ENCODE assay signal across 10 mouse cellular contexts in the genomic region with DNA sequence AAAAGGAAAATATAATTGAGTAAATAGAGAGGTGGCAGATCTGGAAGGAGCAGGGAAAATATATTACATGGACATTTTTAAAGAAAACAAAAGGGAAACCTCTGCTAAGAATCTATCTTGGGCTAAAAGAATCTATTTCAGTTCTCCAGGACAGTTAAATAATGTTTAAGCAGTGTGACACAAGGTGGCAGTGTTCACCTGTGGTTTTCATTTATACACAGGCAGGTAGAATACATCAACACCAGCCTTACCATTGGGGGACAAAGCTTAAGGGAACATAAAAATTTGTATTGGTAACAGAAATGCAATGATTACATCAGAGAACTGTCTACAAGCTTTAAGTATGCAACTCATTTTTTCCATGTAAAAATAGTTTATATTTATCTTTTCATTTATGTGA.
DNase-seq lines count a peak whose midpoint lies in the region; ATAC-seq lines count a peak whose summit lies in the region.
"Had no signal": no experiment of that assay in that cellular context is flagged by ENCODE, and none has a peak within 500 bp of the region (broad histone marks: within the 10 kb centered on the region; RNA-seq: fewer than 3 reads in every experiment).

No protein-coding gene starts in this region.

- H3K27ac ChIP-seq in limb, embryonic 11.5 days (replicated peaks; ENCODE audit: low read depth, low read length) = no peak overlapping the region
- no peak overlapping the region for H3K27ac ChIP-seq in limb, embryonic 10.5 days
- H3K27ac ChIP-seq: embryonic facial prominence, embryonic 12.5 days; neural tube, embryonic 13.5 days had no signal

- H3K9me3 ChIP-seq in limb, embryonic 11.5 days (ENCODE audit: control insufficient read depth, low read length) = no peaks in the 10 kb centered on the region
- H3K9me3 ChIP-seq in limb, embryonic 10.5 days (replicated peaks) = no peaks in the 10 kb centered on the region
- H3K9me3 ChIP-seq: embryonic facial prominence, embryonic 12.5 days; neural tube, embryonic 13.5 days had no signal

- H3K27me3 ChIP-seq in limb, embryonic 11.5 days (ENCODE audit: control insufficient read depth, insufficient read depth, low read length) = no peaks in the 10 kb centered on the region
- H3K27me3 ChIP-seq in limb, embryonic 10.5 days (ENCODE audit: low read depth, poor library complexity, severe bottlenecking) = no peaks in the 10 kb centered on the region
- H3K27me3 ChIP-seq: embryonic facial prominence, embryonic 12.5 days; neural tube, embryonic 13.5 days had no signal

- H3K36me3 ChIP-seq in limb, embryonic 11.5 days (ENCODE audit: control insufficient read depth, insufficient read depth, low read length) = no peaks in the 10 kb centered on the region
- H3K36me3 ChIP-seq in limb, embryonic 10.5 days = no peaks in the 10 kb centered on the region
- H3K36me3 ChIP-seq: embryonic facial prominence, embryonic 12.5 days; neural tube, embryonic 13.5 days had no signal

- no peak overlapping the region for H3K4me2 ChIP-seq in limb, embryonic 11.5 days (ENCODE audit: low read depth, severe bottlenecking)
- H3K4me2 ChIP-seq: embryonic facial prominence, embryonic 12.5 days; neural tube, embryonic 13.5 days had no signal

- no peaks in the 10 kb centered on the region for H3K4me1 ChIP-seq in limb, embryonic 11.5 days (ENCODE audit: control insufficient read depth, insufficient read depth, low read length)
- H3K4me1 ChIP-seq in limb, embryonic 10.5 days = no peaks in the 10 kb centered on the region
- H3K4me1 ChIP-seq: embryonic facial prominence, embryonic 12.5 days; neural tube, embryonic 13.5 days had no signal

- no peak for ATAC-seq in CD4-positive, CD25-positive, alpha-beta regulatory T cell, adult 4 months
- no peak for ATAC-seq in limb, embryonic 11.5 days (ENCODE audit: insufficient number of reproducible peaks, low FRiP score, low TSS enrichment, low read depth)

- no peak overlapping the region for H3K9ac ChIP-seq in limb, embryonic 11.5 days (ENCODE audit: low read length)
- H3K9ac ChIP-seq: embryonic facial prominence, embryonic 12.5 days; neural tube, embryonic 13.5 days had no signal

- DNase-seq in CD4-positive, CD25-positive, alpha-beta regulatory T cell, adult 2 months (ENCODE audit: low read depth, low spot score) = peak; percentile 14
- peak; percentile 22 for DNase-seq in limb, embryonic 11.5 days (ENCODE audit: low spot score)
- no peak for DNase-seq in limb, embryonic 10.5 days (ENCODE audit: low spot score)
- peak; percentile 17 to 24 for DNase-seq in cerebellum, adult 18-20 months
- DNase-seq in kidney, postnatal 4 days = peak; percentile 19 to 26
- DNase-seq in right cerebral cortex, postnatal 10 days (ENCODE audit: low spot score in 2 of 2) = peak; percentile 31 to 48
- no peak for DNase-seq in spleen, postnatal 14 days (ENCODE audit: low spot score in 2 of 2)

- H3K4me3 ChIP-seq in limb, embryonic 11.5 days (ENCODE audit: low read depth, low read length) = no peak overlapping the region
- H3K4me3 ChIP-seq in limb, embryonic 10.5 days = no peak overlapping the region
- H3K4me3 ChIP-seq: embryonic facial prominence, embryonic 12.5 days; neural tube, embryonic 13.5 days had no signal

Comparison
In these comparisons a context has a peak if more than half of its experiments do, and no peak if none do; other contexts are left out.
1. DNase-seq: peak in CD4-positive, CD25-positive, alpha-beta regulatory T cell, adult 2 months (single experiment), limb, embryonic 11.5 days (single experiment), cerebellum, adult 18-20 months (2 of 2), kidney, postnatal 4 days (2 of 2) and right cerebral cortex, postnatal 10 days (2 of 2); none in limb, embryonic 10.5 days (single experiment) and spleen, postnatal 14 days (0 of 2).